Mouse (Mus musculus): ENCODE measurements around the gene Diexf.

The Diexf gene

DNA sequence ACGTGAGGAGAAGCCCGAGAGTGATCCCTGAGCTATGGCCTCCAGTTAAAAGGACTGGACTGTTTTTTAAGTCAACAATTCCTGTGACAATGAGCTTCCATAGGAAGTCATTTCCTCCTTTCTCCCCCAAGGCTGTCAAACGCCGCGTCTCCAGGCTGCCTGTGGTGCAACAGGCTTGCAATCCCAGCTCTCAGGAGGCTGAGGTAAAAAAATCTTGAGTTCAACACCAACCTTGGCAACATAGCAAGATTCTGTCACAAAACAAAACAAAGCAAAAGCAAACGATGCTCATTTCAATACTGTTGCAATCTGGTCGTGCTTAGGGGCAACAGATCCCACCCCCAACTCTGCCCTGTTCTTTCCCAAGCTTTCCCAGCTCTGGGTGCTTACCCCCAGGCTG, 8.0 kb upstream of the Diexf start:
- no peak for DNase-seq

DNA sequence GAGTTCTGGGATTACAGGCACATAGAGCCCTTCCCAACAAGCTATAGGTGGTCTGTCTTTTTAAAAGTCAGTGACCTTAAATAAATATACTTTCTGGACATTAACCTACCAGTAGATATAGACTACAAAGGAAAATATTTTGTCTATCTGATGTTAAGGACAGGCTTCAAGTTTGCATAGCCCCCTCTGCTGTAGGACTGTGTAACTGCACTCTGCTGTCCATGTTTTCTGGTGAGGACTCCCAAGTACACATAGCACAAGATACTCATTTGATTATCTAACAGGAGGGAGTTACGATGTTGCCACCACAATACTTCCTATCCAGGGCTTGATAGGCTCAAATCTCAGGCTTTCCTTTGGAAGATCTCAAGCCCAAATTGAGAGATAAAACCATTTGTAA, 3.7 kb upstream of the Diexf start:
- DNase-seq, result no peak

DNA sequence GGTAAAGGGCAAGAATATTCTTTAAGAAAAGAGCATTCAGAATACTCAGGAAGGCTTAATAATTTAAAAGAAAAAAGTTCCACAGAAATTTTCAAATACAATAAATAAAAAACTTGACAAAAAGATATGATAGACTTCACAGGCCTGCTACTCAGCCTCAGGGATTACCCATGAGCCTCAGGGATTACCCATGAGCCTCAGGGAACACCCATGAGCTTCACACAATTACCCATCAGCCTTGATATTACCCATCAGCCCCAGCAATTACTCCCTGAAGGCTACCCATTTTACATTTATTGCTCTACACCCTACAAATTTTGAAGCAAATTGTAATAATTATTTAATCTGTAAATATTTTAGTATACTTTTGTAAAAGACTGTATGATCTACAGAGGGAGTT, 2.3 kb upstream of the Diexf start:
- no peak for DNase-seq

DNA sequence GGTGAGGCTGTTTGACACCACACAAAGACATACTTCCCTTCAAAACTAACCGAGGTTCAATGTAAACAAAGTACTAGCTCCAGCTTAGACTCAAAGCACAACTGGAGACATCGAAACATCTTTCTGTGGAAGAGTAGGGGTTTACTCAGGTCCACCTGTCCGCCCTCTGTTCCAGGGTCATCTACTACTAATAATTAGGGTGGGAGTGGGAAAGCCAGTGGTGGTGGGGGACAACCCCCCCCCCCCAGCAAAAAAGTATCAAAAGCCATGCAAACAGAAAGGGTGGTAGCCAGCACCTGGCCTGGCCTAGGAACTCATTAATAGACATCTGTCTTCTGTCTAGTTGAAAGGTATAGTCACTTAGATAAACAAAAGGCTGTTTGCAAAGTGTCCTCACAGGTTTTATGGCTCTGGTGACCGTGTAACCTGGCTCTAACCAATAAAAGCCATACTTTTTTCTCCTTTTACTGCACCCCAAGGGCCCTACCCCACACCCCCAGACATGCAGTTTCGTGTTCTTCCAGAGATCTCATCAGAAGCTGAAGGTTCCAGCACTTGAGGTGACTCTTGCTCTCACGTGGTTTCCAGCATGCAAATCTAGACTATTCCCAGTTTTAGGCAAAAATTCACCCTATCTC, 1.4 kb upstream of the Diexf start:
- DNase-seq, result no peak

DNA sequence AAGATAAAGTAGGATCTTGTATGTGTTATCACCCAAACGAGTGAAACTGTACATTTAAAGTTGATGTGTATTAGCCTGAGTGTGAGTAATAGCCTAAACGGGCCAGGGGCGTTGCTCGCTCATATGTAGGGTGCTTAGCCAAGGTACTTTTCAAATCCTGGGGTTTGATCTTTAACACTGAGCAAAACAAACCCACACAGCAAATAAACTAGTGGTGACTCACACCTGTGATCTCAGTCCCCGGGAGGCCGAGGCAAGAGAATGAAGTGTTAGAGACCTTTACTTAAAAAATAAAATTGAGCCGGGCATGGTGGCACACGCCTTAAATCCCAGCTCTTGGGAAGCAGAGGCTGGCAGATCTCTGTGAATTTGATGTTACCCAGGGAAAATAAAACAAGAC, 767 bp upstream of the Diexf start:
- no peak for DNase-seq

DNA sequence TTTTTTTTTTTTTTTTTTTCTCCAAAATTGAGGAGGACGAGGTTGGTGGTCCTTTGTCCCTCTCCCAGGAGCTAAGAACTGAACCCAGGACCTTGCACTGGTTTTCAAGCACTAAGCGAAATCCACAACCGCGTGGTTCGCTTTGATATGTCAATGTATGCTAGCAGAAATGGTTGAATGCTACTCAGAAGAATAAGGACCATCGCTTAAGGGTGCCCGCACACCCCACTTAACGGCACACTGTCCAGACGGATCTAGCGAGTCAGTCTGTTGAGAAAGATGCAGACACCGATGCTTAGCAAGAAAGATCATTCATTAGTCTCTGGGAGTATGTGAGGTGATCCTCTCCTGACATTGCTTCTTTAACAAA, 369 bp upstream of the Diexf start:
- peak in 1 of 2 experiments; percentile 41 for DNase-seq

DNA sequence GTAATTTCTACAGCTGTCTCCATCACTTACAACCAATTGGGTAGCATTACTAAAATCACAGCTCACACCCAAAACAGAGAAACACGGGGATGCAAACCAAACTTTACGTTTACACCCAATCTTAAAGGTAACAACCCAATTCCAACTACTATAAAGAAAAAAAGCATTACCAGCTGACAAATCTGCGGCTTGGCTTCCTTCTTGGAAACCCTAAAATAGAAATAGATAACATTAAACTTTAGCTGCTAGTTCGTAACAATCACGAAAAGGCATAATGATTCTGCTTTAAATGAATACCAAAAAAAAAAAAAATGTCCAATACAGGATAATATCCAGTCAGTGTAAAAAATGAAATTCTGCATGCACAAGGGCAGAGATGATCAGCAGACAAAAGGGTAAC, 751 bp downstream of the Diexf start:
- DNase-seq, result no peak

DNA sequence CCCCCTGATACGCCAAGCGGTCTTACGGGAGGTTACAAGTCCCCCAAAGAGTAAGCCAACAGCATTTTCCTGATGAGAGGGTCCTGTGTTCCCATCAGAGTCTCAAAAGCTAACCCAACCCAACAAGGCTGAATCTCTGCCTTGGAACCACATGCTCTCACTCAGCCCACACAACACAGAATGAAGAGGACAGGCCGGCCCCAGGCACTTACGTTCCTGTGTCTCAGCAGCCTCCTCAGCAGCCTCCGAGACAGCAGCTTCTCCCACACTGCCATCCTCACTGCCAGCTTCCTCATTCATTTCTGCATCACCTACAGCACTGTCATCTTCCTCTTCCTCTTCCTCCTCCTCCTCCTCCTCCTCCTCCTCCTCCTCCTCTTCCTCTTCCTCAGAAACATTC, 2.0 kb downstream of the Diexf start:
- no peak for DNase-seq

DNA sequence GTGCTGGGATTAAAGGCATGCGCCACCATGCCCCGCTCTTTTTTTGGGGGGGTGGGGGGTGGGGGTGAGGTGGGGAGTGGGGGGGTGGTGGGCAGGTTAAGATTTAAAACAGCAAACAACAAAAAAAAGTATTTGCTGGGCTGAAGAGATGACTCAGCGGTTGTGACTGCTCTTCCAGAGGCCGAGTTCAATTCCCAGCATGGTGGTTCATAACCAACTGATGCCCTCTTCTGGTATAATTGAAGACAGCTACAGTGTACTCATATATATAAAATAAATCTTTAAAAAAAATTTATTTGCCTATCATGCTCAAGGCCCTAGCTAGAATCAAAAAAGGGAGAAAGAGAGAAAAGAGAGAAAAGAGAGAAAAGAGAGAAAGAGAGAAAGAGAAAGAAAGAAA, 4.2 kb downstream of the Diexf start:
- DNase-seq, result no peak

DNA sequence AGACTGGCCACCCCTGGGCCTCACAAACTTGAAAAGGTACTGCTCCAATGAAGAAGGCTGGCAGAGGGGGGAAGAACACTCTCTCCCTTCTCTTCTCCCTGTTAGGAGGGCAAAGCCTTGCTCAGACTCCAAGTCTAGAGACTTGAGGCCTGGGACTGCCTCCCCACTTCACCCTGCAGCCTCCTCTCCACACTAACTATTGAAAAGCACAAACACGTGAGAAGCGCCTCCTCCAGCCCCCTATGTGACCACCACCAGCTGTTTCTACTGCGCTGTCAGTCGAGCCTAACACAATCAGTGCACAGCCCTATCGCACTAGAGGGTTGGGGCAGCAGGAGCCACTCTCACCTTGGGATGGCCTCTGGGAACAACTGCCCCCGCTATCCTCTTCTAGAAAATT, 6.8 kb downstream of the Diexf start:
- DNase-seq, result no peak

DNA sequence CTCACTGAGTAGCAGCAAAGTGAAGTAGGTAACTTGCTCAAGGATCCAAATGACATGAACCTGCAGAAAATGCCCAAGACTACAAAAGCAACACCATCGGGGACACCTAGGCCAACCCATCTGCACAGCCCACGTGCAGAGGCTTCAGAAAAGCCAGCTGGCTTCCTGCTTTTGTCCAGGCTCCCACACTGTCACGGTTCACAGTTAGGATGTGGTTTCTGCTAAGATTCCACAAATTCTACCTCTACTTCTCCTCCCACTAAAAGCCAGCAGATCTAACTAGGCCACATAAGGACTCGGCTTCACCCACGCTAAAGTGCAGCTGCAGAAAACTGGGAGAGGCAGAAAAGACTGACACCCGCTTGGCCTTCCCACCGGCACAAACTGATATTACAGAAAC, 7.3 kb downstream of the Diexf start:
- DNase-seq, result peak; percentile 55 to 74

DNA sequence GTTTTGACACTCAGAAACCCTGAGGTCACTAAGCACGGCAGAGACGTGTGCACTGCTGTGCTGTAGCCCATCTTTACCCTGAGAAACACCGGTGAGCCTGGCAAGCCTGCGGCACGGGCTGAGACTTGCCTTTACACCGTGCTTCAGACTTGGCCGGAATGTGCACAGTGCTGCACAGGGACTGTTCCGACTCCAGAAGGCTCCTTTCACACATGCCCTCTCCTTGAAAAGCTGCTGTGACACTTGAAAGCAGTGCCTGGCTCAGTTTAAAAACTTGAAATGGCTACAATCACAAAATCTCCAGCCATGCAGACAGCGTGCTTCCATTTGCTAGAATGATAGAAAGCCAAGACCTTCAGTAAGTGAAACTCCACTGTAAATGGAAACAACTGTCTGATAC, 18.0 kb downstream of the Diexf start:
- DNase-seq, result no peak

DNA sequence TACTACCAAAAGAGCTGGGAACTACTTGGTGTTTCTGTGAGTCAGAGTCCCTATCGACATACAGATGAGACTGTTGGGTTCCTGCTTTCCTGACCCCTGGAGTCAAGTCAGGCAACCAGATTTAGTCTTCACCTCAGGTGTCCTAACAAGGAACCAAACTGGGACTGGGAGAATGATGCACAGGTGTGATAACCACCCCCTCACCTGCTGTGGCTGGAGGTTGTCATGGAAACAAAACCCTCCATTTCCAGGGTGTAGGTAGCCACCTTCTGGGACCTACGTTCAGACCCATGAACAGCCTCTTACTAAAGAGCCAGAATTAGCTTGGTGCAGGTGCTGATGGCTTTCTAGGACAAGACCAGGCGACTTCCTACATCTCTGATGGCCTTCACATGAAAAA, 27.1 kb downstream of the Diexf start:
- no peak for DNase-seq

DNA sequence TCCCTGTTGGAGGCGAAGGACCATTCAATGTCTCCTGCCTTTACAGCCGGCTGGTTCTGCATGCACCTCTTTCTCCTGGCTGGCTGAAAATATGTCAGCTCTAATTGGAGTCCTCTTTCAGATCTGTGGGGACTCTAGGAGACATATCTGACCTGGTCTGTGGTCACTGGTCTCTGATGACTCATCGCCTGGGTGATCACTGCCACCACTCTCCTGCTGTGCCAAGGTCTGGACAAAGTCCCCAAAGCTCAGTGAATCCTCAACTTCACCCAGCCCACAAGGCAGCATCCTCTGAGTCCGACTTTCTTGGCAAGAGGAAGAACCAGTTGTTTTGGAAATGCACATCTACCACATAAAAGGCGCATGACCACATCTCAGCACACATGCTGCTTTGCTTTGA, 27.5 kb downstream of the Diexf start:
- DNase-seq, result no peak

DNA sequence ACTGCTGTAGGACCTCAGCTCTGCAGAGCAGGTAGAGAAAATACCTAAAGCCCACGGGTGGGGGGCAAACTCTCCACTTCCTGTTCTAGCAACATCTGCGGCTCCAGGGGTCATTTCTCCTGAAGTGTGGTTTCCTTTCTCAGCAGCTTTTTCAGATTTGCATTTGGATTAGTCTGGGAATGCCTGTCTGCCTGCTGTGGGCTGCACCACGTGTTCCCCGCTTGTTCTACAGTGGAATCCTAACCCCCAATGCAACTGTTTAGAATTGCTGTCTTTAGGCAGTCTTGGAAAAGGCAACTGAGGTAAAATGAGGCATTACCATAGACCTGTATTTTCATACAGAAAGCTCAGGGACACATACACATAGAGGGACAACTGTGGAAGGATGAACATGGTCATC, 28.0 kb downstream of the Diexf start:
- DNase-seq, result no peak

DNA sequence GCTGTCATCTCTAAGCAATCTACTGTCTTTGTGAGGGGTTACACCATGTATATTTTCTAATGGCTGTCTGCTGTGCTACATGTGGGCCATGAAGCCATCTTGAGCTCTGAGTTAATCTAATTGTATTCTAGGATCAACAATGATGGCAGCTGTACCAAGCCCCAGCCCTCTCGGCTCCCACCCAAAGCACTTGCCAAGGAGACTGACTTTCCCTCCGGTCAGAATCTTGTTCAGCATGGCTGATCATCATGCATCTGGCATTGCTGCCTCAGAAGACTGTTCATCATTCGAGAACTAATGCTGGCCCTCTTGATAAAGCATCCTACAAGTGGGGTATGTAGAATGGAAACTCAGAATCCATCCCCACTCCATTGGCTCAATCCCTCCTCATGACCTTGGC, 31.1 kb downstream of the Diexf start:
- DNase-seq, result no peak

DNA sequence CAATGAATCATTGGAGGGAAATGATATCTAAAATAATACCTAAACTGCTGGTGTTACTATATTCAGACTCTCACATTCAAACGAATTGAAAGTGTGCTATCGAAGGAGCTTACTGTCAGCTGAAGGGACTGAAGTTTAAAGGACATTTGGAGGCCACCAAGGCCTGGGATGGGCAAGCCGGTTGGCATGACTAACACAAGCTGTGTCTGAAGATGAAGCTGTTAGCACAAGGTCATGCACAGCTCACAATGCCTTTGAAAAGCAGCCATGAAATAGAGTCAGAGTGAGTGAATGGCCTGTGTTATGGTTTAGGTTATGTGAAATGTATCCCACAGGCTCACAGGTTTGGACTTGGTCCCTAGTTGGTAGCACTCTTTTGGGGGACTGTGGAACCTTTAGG, 36.5 kb downstream of the Diexf start:
- DNase-seq, result no peak

DNA sequence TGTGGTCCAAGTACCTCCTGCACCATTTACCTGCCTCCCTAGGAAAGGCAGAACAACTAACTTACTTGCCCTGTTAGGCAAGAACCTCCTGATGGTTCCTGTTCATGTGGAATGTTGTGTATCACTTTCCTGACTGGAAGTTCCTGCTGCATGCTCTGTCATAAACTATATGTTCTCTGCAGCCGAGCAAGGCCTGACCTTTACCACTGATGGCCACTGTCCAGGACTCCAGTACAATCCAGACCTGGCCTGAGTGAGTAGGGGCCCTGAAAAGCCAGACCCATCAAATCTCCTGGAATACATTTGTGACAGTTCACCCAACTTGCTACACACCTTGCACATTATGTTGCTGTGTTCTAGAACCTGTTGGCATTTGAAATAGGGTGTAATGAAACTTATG, 37.3 kb downstream of the Diexf start:
- no peak for DNase-seq

DNA sequence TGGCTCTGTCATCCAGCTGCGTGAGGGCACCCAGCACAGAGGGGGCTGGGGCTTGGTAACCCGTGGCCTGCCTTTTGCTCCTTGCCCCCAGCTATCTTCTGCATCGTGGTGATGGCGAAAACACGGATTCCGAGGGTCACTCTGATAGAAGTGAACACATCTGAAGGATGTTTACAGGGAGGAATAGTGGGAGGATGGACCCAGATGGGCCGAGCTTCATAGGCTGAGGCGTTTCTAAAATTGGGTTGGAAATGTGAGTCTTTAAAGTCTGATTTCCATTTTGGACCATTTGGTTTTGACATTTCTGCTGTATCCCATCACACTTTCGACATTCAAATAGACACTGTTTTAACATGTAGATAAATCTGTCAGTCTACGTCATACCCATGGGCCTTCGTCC, 39.2 kb downstream of the Diexf start:
- no peak for DNase-seq

DNA sequence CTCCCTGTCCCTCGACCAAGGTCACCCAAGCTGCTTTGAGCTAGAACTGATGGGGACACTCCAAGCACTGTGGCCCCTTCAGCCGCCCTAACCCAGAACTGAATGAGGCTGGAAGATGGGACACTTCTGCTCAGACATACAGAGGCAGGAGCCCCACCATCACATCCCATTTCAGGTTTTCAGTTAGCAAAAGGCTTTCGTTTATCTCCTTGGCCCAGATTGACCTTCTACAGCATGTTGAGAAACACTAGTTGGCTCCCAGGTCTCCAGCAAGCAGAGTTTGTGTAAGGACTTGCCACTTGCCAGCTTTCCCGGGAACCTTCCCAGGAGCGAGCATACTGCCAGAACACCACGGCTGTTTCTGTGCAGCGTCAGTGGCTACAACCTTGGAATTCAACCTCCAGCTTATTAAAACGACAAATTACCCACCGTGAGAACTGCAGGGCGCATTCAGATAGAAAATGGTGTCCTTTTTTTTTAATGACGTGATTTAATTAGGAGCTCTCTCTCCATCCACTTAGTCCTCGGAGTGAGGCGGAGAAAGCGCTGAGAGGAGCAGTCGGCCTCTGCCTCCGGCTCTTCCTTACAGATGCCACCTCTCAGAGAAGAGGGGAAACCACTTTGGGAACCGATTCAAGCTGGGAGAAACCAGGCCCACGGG, 39.7 kb downstream of the Diexf start:
- DNase-seq, result no peak

DNA sequence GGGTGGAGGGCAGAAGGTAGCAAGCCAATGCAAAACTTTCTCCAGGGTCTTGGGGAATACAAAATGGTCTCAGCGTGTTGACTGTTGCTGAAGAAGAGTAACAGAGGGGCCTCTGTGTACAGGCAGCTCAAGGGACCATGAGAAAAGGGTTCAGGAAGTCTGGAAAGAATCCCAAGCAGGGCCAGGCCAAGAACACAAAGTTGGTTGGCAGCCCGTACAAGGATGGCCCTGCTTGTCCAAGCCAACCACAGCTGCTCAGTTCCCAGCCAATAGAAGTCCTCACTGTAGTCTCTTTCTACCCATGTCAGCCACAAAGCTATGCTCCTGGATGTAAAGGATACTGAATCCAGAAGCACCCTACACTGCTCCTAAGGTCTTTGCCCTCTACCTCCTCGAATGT, 40.4 kb downstream of the Diexf start:
- no peak for DNase-seq

DNA sequence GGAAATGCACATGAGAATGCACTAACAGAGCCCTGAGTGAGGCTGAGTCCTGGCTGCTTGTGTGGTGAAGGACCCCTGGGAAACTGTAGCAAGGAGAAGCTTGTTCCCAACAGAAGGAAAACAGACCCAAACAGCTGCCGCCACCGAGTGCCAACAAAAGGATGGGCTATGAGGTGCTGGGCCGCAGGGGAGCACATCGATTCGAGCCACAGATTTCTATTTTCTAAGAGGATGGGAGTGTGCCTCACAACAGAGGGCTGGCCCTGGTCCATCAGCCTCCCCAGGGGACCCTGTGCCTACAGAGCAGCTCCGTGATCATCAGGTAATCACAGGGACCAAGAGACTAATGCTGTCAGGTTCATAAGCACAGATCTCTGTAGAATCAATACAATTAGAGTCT, 40.9 kb downstream of the Diexf start:
- no peak for DNase-seq

DNA sequence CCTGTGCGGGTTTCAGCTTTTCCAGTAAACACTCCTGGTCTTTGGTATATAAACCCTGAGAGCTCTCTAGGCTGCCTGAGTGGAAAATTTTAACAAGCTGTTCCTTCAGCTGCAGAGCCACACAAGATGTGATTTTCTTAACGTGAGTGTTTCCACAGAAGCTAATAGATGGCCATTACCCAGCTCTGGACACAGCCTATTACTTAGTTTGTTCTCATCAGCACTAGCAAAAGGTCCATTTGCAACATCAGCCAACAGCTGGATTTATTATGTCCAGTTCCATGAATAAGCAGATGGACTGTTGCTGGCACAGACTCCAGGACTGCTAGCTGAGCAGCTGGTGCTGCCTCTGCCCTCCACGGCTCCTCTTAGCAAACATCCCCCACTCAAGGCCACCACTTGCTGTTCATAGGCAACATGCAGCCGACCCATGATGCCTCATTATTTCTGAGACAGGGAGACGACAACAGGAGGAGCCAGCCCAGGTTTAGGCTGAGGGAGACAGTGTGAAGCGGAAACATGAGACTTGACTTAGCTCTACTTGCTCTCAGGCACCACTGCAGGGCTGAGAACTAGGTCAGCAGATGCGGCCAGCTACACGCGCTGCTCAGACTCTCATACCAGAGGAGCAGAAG, 43.1 kb downstream of the Diexf start:
- DNase-seq, result peak; percentile 16 to 38

DNA sequence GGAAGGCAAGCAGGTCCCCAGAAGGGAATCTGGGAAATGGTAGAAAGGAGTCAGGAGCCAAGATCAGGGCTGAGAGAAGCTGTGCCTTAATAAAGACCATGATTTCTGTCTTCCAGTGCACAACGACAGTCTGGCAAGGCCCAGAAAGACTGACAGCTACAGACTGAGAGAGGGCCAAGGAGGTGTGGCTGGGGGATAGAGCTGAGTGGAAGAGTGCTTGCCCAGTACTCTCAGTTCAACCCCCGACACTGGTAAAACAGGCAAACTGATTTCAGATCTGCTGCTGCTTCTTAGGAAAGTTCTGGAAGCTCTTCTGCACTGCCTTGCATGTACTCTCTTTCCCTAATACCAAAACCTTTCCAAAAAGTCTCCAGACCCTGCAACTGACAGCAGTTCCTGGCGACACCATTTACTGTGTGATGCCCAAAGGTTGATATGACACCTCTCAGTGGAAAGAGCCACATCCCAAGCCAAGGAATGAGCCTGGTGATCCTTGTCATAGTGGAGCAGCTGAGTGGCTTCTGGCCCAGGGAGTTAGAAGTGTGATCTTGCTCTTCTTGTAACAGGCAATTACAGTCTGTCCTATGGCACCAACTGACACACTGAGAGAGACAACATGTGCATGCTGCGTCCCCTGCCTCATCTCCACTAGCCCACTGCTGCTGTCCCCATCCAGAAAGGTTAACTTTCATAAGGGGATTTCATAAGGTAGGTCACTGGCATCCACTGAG, 43.8 kb downstream of the Diexf start:
- DNase-seq, result no peak
